Mouse (Mus musculus) liver, embryonic 14.5 days (tissue): ENCODE measurements around the gene Trak2. TPM values are rescaled to one million over a fixed set of nuclear protein-coding genes. Genes with fewer than 3 reads are reported as not detected.
A peak's percentile ranks its signal among the peaks of the same experiment; 100 is the strongest.

Source experiments
- ATAC-seq: fragments of 200-750 bp; cut with Nextera tagmentation; 2 replicates; pipeline ENCODE4 v1.8.0; 2017; ENCODE audit warnings: moderate number of reproducible peaks, mild to moderate bottlenecking, moderate library complexity; ENCODE audit not compliant: insufficient read depth
- DNase-seq, 3 experiments: peaks; one replicate each; pipeline ENCODE4 v3.0.0-alpha.2; 2012 to 2013; ENCODE audit warnings: low read depth in 3 of 3, low spot score in 3 of 3
- H3K27ac ChIP-seq: fragments of 300-500 bp; sonication (generic); 2 replicates; pipeline ENCODE4 v1.5.1; 2014; ENCODE audit warnings: moderate library complexity, mild to moderate bottlenecking, control low read depth, inconsistent platforms
- H3K27me3 ChIP-seq: fragments of 300-500 bp; sonication (generic); 2 replicates; pipeline ENCODE4 v1.6.1; 2014; ENCODE audit warnings: mild to moderate bottlenecking, low read length, moderate library complexity; ENCODE audit not compliant: control insufficient read depth, insufficient read depth
- H3K36me3 ChIP-seq: fragments of 300-500 bp; sonication (generic); replicated peaks from 2 replicates; pipeline ENCODE4 v1.6.1; 2014; ENCODE audit warnings: low read depth; ENCODE audit not compliant: control insufficient read depth, insufficient read depth
- H3K4me1 ChIP-seq, 2 experiments: fragments of 200-500 bp in 1 of 2; fragments of 300-500 bp in 1 of 2; sonication (generic) in 1 of 2; replicated peaks; 2 replicates each; pipeline ENCODE4 v1.6.1; 2012 to 2014; ENCODE audit warnings: antibody characterized with exemption in 1 of 2, inconsistent platforms in 1 of 2, low read length in 1 of 2; ENCODE audit not compliant: control insufficient read depth in 2 of 2, insufficient read depth in 2 of 2
- H3K4me2 ChIP-seq: fragments of 300-500 bp; sonication (generic); 2 replicates; pipeline ENCODE4 v1.6.1; 2014; ENCODE audit warnings: low read depth, mild to moderate bottlenecking, control low read depth, moderate library complexity
- H3K4me3 ChIP-seq, 2 experiments: fragments of 200-500 bp in 1 of 2; fragments of 300-500 bp in 1 of 2; sonication (generic) in 1 of 2; 2 replicates each; pipeline ENCODE4 v1.5.1; 2012 to 2014; ENCODE audit warnings: low read depth in 2 of 2, low read length in 2 of 2, mild to moderate bottlenecking in 2 of 2, control low read depth in 1 of 2, inconsistent platforms in 1 of 2, moderate library complexity in 1 of 2; ENCODE audit not compliant: insufficient read depth in 1 of 2
- H3K9ac ChIP-seq: fragments of 300-500 bp; sonication (generic); replicated peaks from 2 replicates; pipeline ENCODE4 v1.6.1; 2014; ENCODE audit warnings: mild to moderate bottlenecking, control low read depth, moderate library complexity
- H3K9me3 ChIP-seq: fragments of 300-500 bp; sonication (generic); 2 replicates; pipeline ENCODE4 v1.6.1; 2016; ENCODE audit warnings: low read length, mixed read lengths; ENCODE audit not compliant: control insufficient read depth
- CTCF ChIP-seq: IDR thresholded peaks from 2 replicates; pipeline ENCODE4 v1.5.1; 2016; ENCODE audit warnings: antibody characterized with exemption, low read depth, control low read depth
- EP300 ChIP-seq: IDR thresholded peaks from 2 replicates; pipeline ENCODE4 v1.6.1; 2016; ENCODE audit warnings: antibody characterized with exemption, low read depth
- WGBS: fragments of 180-500 bp; shearing (Covaris S2); extraction: QIAGEN DNeasy Blood & Tissue Kit; methylation state at CpG from one replicate; pipeline ENCODE4 v1.1.7; 2014; ENCODE audit not compliant: insufficient replicate concordance; 5-methylcytosine and 5-hydroxymethylcytosine counted together
- polyA plus RNA-seq, 2 experiments: library from polyadenylated mRNA; depleted of rRNA in 1 of 2; stranded (reverse) in 1 of 2; unstranded in 1 of 2; fragments of >200 nt; fragmentation: Nextera tagmentation in 1 of 2; extraction: Ambion mirVana in 1 of 2; gene quantifications; 2 replicates each; pipeline versions ENCODE4 v1.2.1 to v1.2.3; 2012 to 2014

Gene Trak2
- polyA plus RNA-seq, 2 experiments, result 43.1 to 47.7 TPM

DNA sequence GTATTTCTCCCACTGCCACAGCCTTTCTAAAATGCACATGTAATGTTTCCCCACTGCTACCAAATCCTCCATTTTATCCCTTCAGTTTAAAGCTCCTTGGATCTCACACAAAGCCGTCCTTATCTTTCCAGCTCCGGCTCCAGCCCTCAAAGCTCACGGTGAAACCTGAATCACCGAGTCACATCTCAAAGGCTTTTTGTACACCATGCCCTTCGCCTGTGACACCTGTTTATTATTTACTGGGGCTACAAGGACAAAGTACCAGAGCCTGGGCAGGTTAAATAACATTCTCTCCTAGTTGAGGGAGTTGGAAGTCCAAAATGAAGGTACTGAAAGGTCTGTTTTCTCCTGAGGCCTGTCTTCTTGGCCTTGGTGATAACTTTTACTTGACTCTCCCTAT, 3.2 kb downstream of the Trak2 start:
- peak overlapping the region; percentile 89 for H3K27ac ChIP-seq
- DNase-seq (no peak), ATAC-seq (no peak)
- peak overlapping the region; percentile 89 for H3K9ac ChIP-seq
- TF ChIP-seq EP300 (peak; percentile 22; the same call in 1 of the 2 replicates), CTCF (no peak)
- H3K36me3 ChIP-seq, result peaks cover 37% of the 10 kb centered on the region
- H3K4me2 ChIP-seq, result peak overlapping the region; percentile 90
- no peaks in the 10 kb centered on the region for H3K27me3 ChIP-seq
- no peaks in the 10 kb centered on the region for H3K9me3 ChIP-seq
- H3K4me1 ChIP-seq, result peaks cover 38 to 49% of the 10 kb centered on the region in 2 experiments
- peak overlapping the region; percentile 89 to 92 for H3K4me3 ChIP-seq
- 18% methylated on average over 5 of the region's 5 CpGs for WGBS

DNA sequence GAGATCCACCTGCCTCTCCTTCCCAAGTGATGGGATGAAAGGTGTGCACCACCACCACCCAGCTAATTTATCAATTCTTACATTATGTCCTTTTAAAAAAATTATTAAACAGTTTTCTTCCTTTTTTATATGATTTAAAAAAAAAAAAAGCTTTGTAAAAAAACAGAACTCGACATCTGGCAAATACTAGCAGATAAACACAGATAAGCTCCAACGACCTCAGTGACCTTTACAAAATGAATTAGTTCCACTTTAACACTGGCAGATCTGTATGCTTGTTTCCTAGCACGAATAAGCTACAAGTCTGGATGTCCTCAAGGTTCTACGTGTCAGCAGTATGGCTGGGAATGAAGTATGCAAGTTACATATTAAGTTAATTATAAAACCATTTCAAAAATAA, 5.7 kb downstream of the Trak2 start:
- Histone ChIP-seq H3K4me2 (peak overlapping the region; percentile 90), H3K4me1 (peaks cover 64 to 75% of the 10 kb centered on the region in 2 experiments), H3K4me3 (peak overlapping the region in 1 of 2 experiments; percentile 30; a peak in 2 of 4 replicates), H3K9me3 (no peaks in the 10 kb centered on the region), H3K36me3 (peaks cover 42% of the 10 kb centered on the region), H3K27me3 (no peaks in the 10 kb centered on the region), H3K9ac (peak overlapping the region; percentile 51; the same call in 1 of the 2 replicates), H3K27ac (peak overlapping the region; percentile 71)
- ATAC-seq (no peak), DNase-seq (no peak)
- no peak for TF ChIP-seq EP300
- TF ChIP-seq CTCF, result no peak
- WGBS, result 29% methylated on average over 4 of the region's 4 CpGs

- Histone ChIP-seq H3K27me3 (no peaks in the 10 kb centered on the region), H3K4me1 (peaks cover 86 to 90% of the 10 kb centered on the region in 2 experiments), H3K9me3 (no peaks in the 10 kb centered on the region), H3K27ac (peak overlapping the region; percentile 99), H3K4me2 (peak overlapping the region; percentile 78), H3K36me3 (peaks cover 16% of the 10 kb centered on the region), H3K4me3 (peak overlapping the region; percentile 15 to 43), H3K9ac (peak overlapping the region; percentile 80)
- TF ChIP-seq EP300, result no peak
- no peak for TF ChIP-seq CTCF
- DNase-seq (no peak), ATAC-seq (peak; percentile 68)
Measured at GRCm38 (mm10) chr1:58962865-58963264, 10.4 kb downstream of the Trak2 start.

DNA sequence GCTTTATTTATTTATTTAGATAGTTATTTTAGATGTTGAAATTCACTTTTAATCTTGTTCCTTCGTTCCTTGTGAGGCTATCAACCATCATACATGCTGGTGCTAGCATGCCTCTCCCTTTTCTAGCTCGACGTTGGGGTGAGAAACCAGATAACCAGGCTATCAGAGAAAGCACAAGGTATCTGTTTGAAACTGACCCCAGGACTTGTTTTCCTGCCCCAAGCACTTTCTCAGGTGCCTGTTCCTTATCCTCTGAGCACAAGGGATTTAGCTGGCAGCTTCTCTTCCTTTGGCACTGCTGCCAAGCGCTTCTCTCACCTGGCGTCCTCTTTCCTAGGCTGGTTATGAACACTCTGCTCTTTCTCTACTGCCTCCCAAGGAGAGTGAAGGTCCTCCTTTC, 10.8 kb downstream of the Trak2 start:
- Histone ChIP-seq H3K4me3 (peak overlapping the region; percentile 15 to 43; a peak in 3 of 4 replicates), H3K4me2 (peak overlapping the region; percentile 78)
- ATAC-seq, result peak; percentile 88

GRCm38 (mm10) chr1:58961152-58961893, 11.9 kb downstream of the Trak2 start:
- DNase-seq (no peak), ATAC-seq (no peak)
- WGBS, result 62% methylated on average over 12 of the region's 12 CpGs
- peak overlapping the region; percentile 9 to 22; a peak in 1 of 4 replicates for H3K4me3 ChIP-seq
- H3K36me3 ChIP-seq, result peaks cover 16% of the 10 kb centered on the region
- peak overlapping the region; percentile 99 for H3K27ac ChIP-seq
- peak overlapping the region; percentile 80 for H3K9ac ChIP-seq
- no peak for TF ChIP-seq CTCF
- no peak for TF ChIP-seq EP300
- H3K4me2 ChIP-seq, result peak overlapping the region; percentile 78
- no peaks in the 10 kb centered on the region for H3K9me3 ChIP-seq
- no peaks in the 10 kb centered on the region for H3K27me3 ChIP-seq
- H3K4me1 ChIP-seq, result peaks cover 84 to 86% of the 10 kb centered on the region in 2 experiments

More for the DNA sequence above, 10.8 kb downstream of the Trak2 start:
- peaks cover 88% of the 10 kb centered on the region in 2 experiments for H3K4me1 ChIP-seq
- peak; percentile 84 to 88 (median 85) for DNase-seq
- peak overlapping the region; percentile 99 for H3K27ac ChIP-seq
- 15% methylated on average over 5 of the region's 5 CpGs for WGBS
- H3K36me3 ChIP-seq, result peaks cover 16% of the 10 kb centered on the region
- TF ChIP-seq CTCF (no peak), EP300 (peak; percentile 97)
- H3K9me3 ChIP-seq, result no peaks in the 10 kb centered on the region
- peak overlapping the region; percentile 80 for H3K9ac ChIP-seq
- H3K27me3 ChIP-seq, result no peaks in the 10 kb centered on the region
